Mouse (Mus musculus): Measurements from ENCODE around the gene Tmc2.

Tmc2 gene

GRCm38 (mm10) chr2:130260822-130261221 lies 65.8 kb downstream of the Tmc2 start:
- DNase-seq: no peak

GRCm38 (mm10) chr2:130261914-130262313 lies 66.9 kb downstream of the Tmc2 start:
- DNase-seq: no peak

- DNase-seq: no peak
These were observed 67.4 kb downstream of the Tmc2 start for GRCm38 (mm10) chr2:130262398-130262797.

GRCm38 (mm10) chr2:130265520-130265919 lies 70.5 kb downstream of the Tmc2 start:
- no peak for DNase-seq

GRCm38 (mm10) chr2:130268074-130268473 lies 73.1 kb downstream of the Tmc2 start:
- DNase-seq: no peak

- DNase-seq: no peak
These were observed 78.7 kb downstream of the Tmc2 start for GRCm38 (mm10) chr2:130273732-130274131.

GRCm38 (mm10) chr2:130274149-130274861 lies 79.3 kb downstream of the Tmc2 start, which contains the start of gene Nop56:
TSS of gene Nop56 (plus strand) at chr2:130274430.
- peak; percentile 100 for DNase-seq

- peak; percentile 50 for DNase-seq
These were observed 79.9 kb downstream of the Tmc2 start for GRCm38 (mm10) chr2:130274862-130275261.

- DNase-seq: peak; percentile 55
These were observed 80.7 kb downstream of the Tmc2 start for GRCm38 (mm10) chr2:130275649-130276048.

GRCm38 (mm10) chr2:130279600-130280091 lies 84.7 kb downstream of the Tmc2 start:
- DNase-seq: no peak

GRCm38 (mm10) chr2:130280224-130280623 lies 85.2 kb downstream of the Tmc2 start:
- no peak for DNase-seq

- peak; percentile 26 for DNase-seq
These were observed 85.8 kb downstream of the Tmc2 start for GRCm38 (mm10) chr2:130280818-130281217.

- peak; percentile 85 for DNase-seq
These were observed 89.1 kb downstream of the Tmc2 start, which contains the start of gene Idh3b for GRCm38 (mm10) chr2:130283854-130284654. TSS of gene Idh3b (minus strand) at chr2:130284547.

- no peak for DNase-seq
These were observed 94.1 kb downstream of the Tmc2 start for GRCm38 (mm10) chr2:130289086-130289485.

- peak; percentile 86 for DNase-seq
These were observed 96.4 kb downstream of the Tmc2 start for GRCm38 (mm10) chr2:130291434-130291833.

GRCm38 (mm10) chr2:130293009-130293408 lies 98.0 kb downstream of the Tmc2 start:
- no peak for DNase-seq

- DNase-seq: no peak
These were observed 98.5 kb downstream of the Tmc2 start for GRCm38 (mm10) chr2:130293486-130293885.

- peak; percentile 20 for DNase-seq
These were observed 99.4 kb downstream of the Tmc2 start for GRCm38 (mm10) chr2:130294218-130294935.

- peak; percentile 20 for DNase-seq
These were observed 99.9 kb downstream of the Tmc2 start, which contains the start of gene Ebf4 for GRCm38 (mm10) chr2:130294936-130295277. TSS of gene Ebf4 (plus strand) at chr2:130295169.

- peak; percentile 34 for DNase-seq
These were observed 100.5 kb downstream of the Tmc2 start for GRCm38 (mm10) chr2:130295331-130296133.

GRCm38 (mm10) chr2:130296134-130296745 lies 101.2 kb downstream of the Tmc2 start:
- DNase-seq: no peak

- DNase-seq: no peak
These were observed 102.6 kb downstream of the Tmc2 start for GRCm38 (mm10) chr2:130297580-130297979.

Data from cerebellum, adult 9-10 months (tissue).